Mouse (Mus musculus): Measurements from ENCODE around the gene Rogdi. TPM values are rescaled to one million over a fixed set of nuclear protein-coding genes. Genes with fewer than 3 reads are reported as not detected.

Rogdi gene
- 54.9 and 57.0 TPM in 2 replicates for polyA plus RNA-seq (2015; fragmentation: Nextera tagmentation; extraction: Ambion mirVana)

DNA sequence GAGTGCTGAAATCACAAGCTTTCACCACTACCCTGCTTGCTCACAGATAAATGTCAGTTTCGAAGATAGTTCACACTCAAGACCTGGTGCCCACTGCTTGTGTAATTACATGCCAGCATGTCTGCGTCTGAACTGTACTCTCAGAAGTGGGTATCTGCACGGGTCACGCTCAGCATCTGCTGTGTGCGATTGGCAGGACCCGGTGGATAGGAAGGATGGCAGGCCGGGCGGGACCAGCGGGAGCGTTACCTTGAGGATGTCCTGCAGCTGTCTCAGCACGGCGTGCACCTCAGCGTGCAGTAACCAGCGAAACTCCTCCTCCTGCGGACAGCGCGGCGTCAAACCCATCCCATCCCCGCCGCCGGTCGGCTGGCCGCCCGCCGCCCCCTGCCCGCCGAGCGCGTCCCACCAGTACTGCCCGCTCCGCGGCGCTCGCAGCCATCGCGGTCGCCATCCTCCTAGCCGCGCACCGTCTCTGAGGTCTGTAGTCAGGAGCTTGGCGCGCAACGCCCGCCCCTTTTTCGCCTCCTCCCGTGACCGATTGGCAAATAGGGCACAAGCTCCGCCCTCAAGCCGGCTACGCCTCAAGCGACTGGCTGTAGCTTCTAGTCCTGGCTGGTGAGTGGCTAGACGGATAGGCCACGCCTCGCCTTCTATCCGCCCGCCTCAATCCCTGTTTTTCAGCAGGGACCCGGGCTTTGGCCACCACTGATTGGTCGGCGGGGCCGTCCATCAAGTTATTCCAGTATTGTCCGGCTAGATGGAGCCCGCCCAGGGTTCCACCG is at the start of gene Rogdi:
Gene Rogdi, minus strand, starts transcription at position 500 of the 785 bp plus-strand sequence.
- H3K9ac ChIP-seq: peak within 1 kb of the TSS; percentile 47
- ATAC-seq (ENCODE audit: insufficient read depth, low FRiP score, low read depth): peak; percentile 98
- no peaks in the 10 kb centered on the region for H3K9me3 ChIP-seq
- H3K4me2 ChIP-seq: peak within 1 kb of the TSS; percentile 69
- H3K4me3 ChIP-seq (replicated peaks): peak within 1 kb of the TSS; percentile 64
- WGBS: under 1% methylated on average over 59 of the region's 63 CpGs
- H3K27me3 ChIP-seq (replicated peaks): no peaks in the 10 kb centered on the region
- peaks cover 8% of the 10 kb centered on the region; the same call in 1 of the 2 replicates for H3K4me1 ChIP-seq
- H3K36me3 ChIP-seq: peaks cover 35% of the 10 kb centered on the region
- peak within 1 kb of the TSS; percentile 42; the same call in 1 of the 2 replicates for H3K27ac ChIP-seq

GRCm38 (mm10) chr16:5058114-5058513 is 44.8 kb upstream of the Rogdi start:
- Histone ChIP-seq H3K9ac (no peak overlapping the region), H3K36me3 (peaks cover 23% of the 10 kb centered on the region), H3K27ac (no peak overlapping the region), H3K9me3 (no peaks in the 10 kb centered on the region), H3K4me1 (no peaks in the 10 kb centered on the region), H3K4me3 (replicated peaks) (no peak overlapping the region), H3K4me2 (no peak overlapping the region), H3K27me3 (replicated peaks) (no peaks in the 10 kb centered on the region)
- ATAC-seq (ENCODE audit: insufficient read depth, low FRiP score, low read depth): no peak
- 88% methylated on average over 1 of the region's 1 CpGs for WGBS

DNA sequence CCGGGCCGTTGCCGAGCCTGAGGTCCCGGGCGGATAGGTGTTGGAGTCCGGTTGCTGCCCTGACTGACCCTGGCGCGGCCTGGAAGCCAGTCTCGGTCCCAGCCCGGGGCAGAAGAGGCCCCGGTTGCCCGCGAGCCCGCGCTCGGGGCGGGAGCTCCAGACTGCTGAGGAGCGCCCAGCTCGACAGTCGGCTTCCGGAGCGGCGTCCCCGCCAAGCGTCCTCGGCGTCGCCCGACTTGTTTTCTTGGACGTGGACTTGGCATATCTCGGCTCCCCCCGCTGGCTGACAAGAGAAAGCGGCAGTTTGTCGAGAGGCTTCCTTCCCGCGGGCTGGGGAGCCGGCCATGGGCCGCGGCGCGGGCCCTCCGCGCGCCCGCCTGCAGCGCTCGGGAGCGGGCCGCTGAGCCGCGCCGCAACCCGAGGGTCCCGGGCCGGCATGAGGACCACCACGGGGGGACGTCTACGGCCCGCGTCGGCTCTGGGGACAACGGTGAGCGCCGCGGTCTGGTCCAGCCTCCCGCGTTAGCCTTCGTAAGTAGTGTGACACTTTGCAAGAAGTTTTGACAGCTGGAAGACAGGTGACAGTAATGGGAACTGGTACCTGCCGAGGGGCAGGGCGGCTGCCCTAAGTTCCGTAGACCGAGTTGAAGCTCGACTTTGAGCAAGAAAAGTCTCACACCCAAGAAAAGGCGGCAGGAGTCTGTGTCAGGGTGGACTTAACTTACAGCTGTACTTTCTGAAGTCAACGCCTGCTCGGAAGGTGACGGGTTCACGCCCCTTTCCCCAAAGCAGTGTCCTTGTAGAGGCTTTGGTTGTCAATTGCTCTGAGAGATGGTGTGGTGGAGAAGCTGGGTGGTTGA is 37.1 kb upstream of the Rogdi start:
- Histone ChIP-seq H3K27ac (peak overlapping the region; percentile 98), H3K27me3 (replicated peaks) (no peaks in the 10 kb centered on the region)
- under 1% methylated on average over 78 of the region's 78 CpGs for WGBS

GRCm38 (mm10) chr16:5049774-5050234 is 36.5 kb upstream of the Rogdi start, which contains the start of the genes Glyr1 and Ubn1:
TSS of gene Glyr1 (minus strand) at chr16:5049863.
TSS of gene Ubn1 (plus strand) at chr16:5050057.
- peak within 1 kb of the TSS; percentile 95 for H3K9ac ChIP-seq
- ATAC-seq (ENCODE audit: insufficient read depth, low FRiP score, low read depth): peak; percentile 99
- H3K4me3 ChIP-seq (replicated peaks): peak within 1 kb of the TSS; percentile 97
- peak within 1 kb of the TSS; percentile 98 for H3K27ac ChIP-seq
- under 1% methylated on average over 56 of the region's 56 CpGs for WGBS
- H3K9me3 ChIP-seq: no peaks in the 10 kb centered on the region
- H3K4me2 ChIP-seq: peak within 1 kb of the TSS; percentile 87
- peaks cover 16% of the 10 kb centered on the region; the same call in 1 of the 2 replicates for H3K4me1 ChIP-seq
- H3K36me3 ChIP-seq: peaks cover 20% of the 10 kb centered on the region
- H3K27me3 ChIP-seq (replicated peaks): no peaks in the 10 kb centered on the region

More for the DNA sequence above, 37.1 kb upstream of the Rogdi start:
- Histone ChIP-seq H3K9me3 (no peaks in the 10 kb centered on the region), H3K4me3 (replicated peaks) (peak overlapping the region; percentile 97), H3K4me1 (peaks cover 16% of the 10 kb centered on the region; the same call in 1 of the 2 replicates), H3K36me3 (peaks cover 18% of the 10 kb centered on the region), H3K9ac (peak overlapping the region; percentile 95), H3K4me2 (peak overlapping the region; percentile 87)
- peak; percentile 47 for ATAC-seq (ENCODE audit: insufficient read depth, low FRiP score, low read depth)

- Histone ChIP-seq H3K4me3 (replicated peaks) (peak overlapping the region; percentile 97), H3K9ac (peak overlapping the region; percentile 94), H3K36me3 (peaks cover 23% of the 10 kb centered on the region), H3K4me2 (peak overlapping the region; percentile 85), H3K27me3 (replicated peaks) (no peaks in the 10 kb centered on the region), H3K27ac (peak overlapping the region; percentile 89), H3K4me1 (peaks cover 16% of the 10 kb centered on the region; the same call in 1 of the 2 replicates), H3K9me3 (no peaks in the 10 kb centered on the region)
- peak; percentile 39 for ATAC-seq (ENCODE audit: insufficient read depth, low FRiP score, low read depth)
- WGBS: 0% methylated on average over 38 of the region's 38 CpGs
Observed at GRCm38 (mm10) chr16:5049182-5049773, 35.9 kb upstream of the Rogdi start.

GRCm38 (mm10) chr16:5045322-5045721 is 32.0 kb upstream of the Rogdi start:
- H3K27me3 ChIP-seq (replicated peaks): no peaks in the 10 kb centered on the region
- H3K9me3 ChIP-seq: no peaks in the 10 kb centered on the region
- H3K36me3 ChIP-seq: peaks cover 51% of the 10 kb centered on the region
- WGBS: 94% methylated on average over 3 of the region's 3 CpGs
- H3K27ac ChIP-seq: no peak overlapping the region
- no peak for ATAC-seq (ENCODE audit: insufficient read depth, low FRiP score, low read depth)
- H3K4me1 ChIP-seq: peaks cover 13% of the 10 kb centered on the region; the same call in 1 of the 2 replicates
- no peak overlapping the region for H3K4me3 ChIP-seq (replicated peaks)
- no peak overlapping the region for H3K9ac ChIP-seq
- no peak overlapping the region for H3K4me2 ChIP-seq

GRCm38 (mm10) chr16:5036649-5037234 is 23.4 kb upstream of the Rogdi start:
- H3K9ac ChIP-seq: no peak overlapping the region
- H3K4me1 ChIP-seq: no peaks in the 10 kb centered on the region
- H3K9me3 ChIP-seq: no peaks in the 10 kb centered on the region
- H3K4me3 ChIP-seq (replicated peaks): no peak overlapping the region
- H3K27ac ChIP-seq: no peak overlapping the region
- no peak for ATAC-seq (ENCODE audit: insufficient read depth, low FRiP score, low read depth)
- WGBS: 85% methylated on average over 5 of the region's 5 CpGs
- H3K4me2 ChIP-seq: no peak overlapping the region
- peaks cover 79% of the 10 kb centered on the region for H3K36me3 ChIP-seq
- no peaks in the 10 kb centered on the region for H3K27me3 ChIP-seq (replicated peaks)

GRCm38 (mm10) chr16:5035591-5035990 is 22.2 kb upstream of the Rogdi start:
- no peaks in the 10 kb centered on the region for H3K9me3 ChIP-seq
- peaks cover 83% of the 10 kb centered on the region for H3K36me3 ChIP-seq
- H3K27ac ChIP-seq: no peak overlapping the region
- H3K4me1 ChIP-seq: no peaks in the 10 kb centered on the region
- no peak for ATAC-seq (ENCODE audit: insufficient read depth, low FRiP score, low read depth)
- H3K27me3 ChIP-seq (replicated peaks): no peaks in the 10 kb centered on the region
- 93% methylated on average over 3 of the region's 3 CpGs for WGBS
- H3K4me2 ChIP-seq: no peak overlapping the region
- no peak overlapping the region for H3K4me3 ChIP-seq (replicated peaks)
- H3K9ac ChIP-seq: no peak overlapping the region

DNA sequence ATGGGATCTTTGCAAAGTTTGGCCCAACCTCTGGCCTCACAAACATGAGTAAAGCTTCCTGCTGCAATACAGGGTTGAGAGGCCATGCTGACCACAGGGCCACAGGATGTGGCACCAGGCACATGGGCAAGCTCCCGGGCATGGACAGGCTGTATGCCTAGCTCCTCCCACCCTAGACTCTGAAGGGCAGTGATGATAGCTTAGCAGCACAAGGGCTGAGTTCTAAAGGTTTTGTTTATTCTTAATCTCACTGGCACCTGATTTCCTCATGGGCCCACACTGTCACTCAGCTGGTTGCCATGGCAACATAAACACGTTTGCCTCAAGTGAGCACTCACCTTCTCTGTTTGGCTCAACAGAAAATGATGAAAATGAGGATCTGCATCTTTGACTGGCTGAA is 16.5 kb upstream of the Rogdi start:
- H3K9ac ChIP-seq: no peak overlapping the region
- no peaks in the 10 kb centered on the region for H3K4me1 ChIP-seq
- no peak overlapping the region for H3K4me3 ChIP-seq (replicated peaks)
- ATAC-seq (ENCODE audit: insufficient read depth, low FRiP score, low read depth): peak; percentile 47
- no peak overlapping the region for H3K4me2 ChIP-seq
- no peaks in the 10 kb centered on the region for H3K9me3 ChIP-seq
- H3K27ac ChIP-seq: no peak overlapping the region
- no peaks in the 10 kb centered on the region for H3K27me3 ChIP-seq (replicated peaks)
- WGBS: 55% methylated on average over 2 of the region's 2 CpGs
- H3K36me3 ChIP-seq: peaks cover 83% of the 10 kb centered on the region

- 93% methylated on average over 3 of the region's 3 CpGs for WGBS
- Histone ChIP-seq H3K4me3 (replicated peaks) (no peak overlapping the region), H3K36me3 (peaks cover 67% of the 10 kb centered on the region), H3K4me1 (no peaks in the 10 kb centered on the region), H3K4me2 (no peak overlapping the region), H3K27ac (no peak overlapping the region), H3K9me3 (no peaks in the 10 kb centered on the region), H3K9ac (no peak overlapping the region), H3K27me3 (replicated peaks) (no peaks in the 10 kb centered on the region)
- no peak for ATAC-seq (ENCODE audit: insufficient read depth, low FRiP score, low read depth)
Observed at GRCm38 (mm10) chr16:5024021-5024420, 10.7 kb upstream of the Rogdi start.

DNA sequence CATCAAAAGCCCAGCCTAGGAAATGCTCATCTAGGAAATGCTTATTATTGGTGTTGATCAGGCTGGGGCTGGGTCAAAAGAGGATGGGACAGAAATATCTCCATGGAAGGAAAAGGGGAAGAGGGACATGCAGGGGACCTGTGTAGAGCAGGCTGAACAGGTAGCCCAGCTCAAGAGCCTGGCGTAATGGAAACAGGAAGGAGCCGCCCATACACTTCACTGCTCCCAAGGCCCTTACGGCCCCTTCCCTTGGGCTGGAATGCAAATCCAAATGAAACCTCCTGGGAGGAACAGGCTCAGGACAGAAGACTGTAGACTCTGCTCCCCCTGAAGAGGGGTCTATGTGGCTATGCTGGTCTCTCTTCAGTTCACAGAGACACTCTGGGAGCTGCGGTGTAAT is 1.2 kb upstream of the Rogdi start:
- Histone ChIP-seq H3K9me3 (no peaks in the 10 kb centered on the region), H3K4me3 (replicated peaks) (no peak overlapping the region), H3K4me2 (no peak overlapping the region), H3K4me1 (peaks cover 8% of the 10 kb centered on the region; the same call in 1 of the 2 replicates), H3K9ac (no peak overlapping the region), H3K27ac (no peak overlapping the region; the same call in 1 of the 2 replicates), H3K36me3 (peaks cover 49% of the 10 kb centered on the region), H3K27me3 (replicated peaks) (no peaks in the 10 kb centered on the region)
- no peak for ATAC-seq (ENCODE audit: insufficient read depth, low FRiP score, low read depth)
- 84% methylated on average over 4 of the region's 4 CpGs for WGBS
